Mouse (Mus musculus): ENCODE measurements around the gene Eif4enif1. TPM values are rescaled to one million over a fixed set of nuclear protein-coding genes. Genes with fewer than 3 reads are reported as not detected.

Gene Eif4enif1
- 40.2 TPM for polyA plus RNA-seq (2014; fragmentation: Illumina TruSeq; extraction: RNeasy Lipid Tissue Mini Kit (QIAGEN cat#74804); ENCODE audit: low read depth, low replicate concordance)

DNA sequence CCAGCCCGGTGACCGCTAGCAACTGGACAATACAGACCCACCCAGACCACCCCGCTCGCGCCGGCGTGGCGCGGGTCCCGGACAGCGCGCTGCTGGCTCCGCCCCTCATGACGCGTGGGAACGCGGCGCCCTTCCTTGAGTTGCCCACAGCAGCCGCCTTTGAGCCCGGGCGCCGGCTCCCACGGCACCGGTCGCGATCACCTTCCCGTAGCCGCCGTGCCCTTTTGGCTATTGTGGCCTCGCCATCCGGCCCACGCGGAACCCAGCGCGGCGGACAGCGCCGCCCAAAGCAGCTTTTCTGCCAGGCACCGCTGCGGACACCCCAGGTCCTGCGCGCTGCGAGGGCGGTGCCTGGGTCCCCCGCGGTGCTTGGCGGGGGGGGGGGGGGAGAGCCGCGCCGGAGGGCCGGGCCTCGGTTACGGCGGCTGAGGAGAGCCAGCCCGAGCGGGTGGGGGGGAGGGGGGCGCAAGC, at the start of gene Eif4enif1:
Eif4enif1 (plus strand) TSS at position 162 of the 471 bp plus-strand sequence.

DNA sequence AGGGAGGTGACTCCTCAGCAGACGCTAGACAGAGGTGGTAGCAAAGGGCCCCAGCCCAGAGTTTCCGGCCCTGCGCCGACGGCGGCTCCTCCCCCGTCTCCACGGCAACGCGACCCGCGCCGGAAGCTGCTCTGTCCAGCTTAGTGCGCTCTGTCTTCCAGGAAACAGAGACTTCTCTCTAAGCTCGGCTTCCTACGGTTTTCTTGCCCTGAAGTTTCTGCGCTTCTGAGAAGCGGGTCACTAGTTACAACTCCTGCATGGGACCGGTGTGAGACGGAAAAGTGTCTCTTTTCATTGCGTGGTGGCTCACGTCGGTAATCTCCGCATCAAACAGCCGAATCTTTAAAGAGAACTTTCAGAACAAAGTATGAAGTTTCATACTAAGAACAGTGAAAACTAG, 8.8 kb upstream of the Eif4enif1 start, which contains the start of gene Sfi1:
Sfi1 (minus strand) TSS at position 101 of the 400 bp plus-strand sequence.

GRCm38 (mm10) chr11:3266079-3266685, 64.0 kb downstream of the Eif4enif1 start, which contains the start of gene Drg1:
Gene Drg1, minus strand, starts transcription at chr11:3266415.

DNA sequence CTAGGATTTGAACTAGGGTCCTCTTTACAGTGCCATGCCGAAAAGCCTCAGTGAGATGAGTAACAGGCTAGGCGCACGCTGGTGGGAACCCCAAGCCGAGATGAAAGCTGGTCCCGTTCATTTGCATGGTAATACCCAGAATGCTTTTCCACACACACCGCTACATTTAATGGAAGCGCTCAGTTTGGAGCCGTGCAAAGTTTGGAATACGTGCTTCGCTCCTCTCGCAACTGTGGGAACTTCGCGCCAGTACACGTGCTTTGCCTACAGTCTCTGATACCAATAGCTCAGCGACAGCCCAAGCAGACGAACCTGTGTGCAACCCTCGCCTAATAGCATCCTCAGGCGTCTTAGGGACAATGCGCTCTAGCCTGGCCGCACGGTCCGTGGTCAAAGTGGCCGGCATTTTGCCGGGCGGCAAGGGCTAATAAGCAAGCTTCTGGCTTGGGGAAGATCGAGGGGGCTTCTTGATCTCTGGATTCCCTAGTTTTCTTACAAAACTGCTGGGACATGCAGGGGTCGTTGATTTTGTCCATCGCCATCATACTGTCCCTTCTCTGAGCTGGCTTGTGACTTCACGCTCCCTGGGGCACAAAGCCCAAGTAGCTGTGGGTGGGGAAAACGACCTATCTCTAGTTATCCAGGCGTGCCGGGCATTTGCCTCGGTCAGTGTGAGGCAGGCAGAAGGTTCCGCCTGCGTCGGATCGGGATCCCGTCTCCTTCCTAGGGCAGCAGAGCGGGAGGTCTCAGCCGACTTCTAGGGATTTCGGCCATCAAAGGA, 86.5 kb downstream of the Eif4enif1 start, which contains the start of gene Patz1:
Patz1 (plus strand) TSS at position 354 of the 781 bp plus-strand sequence.

Other genes starting within 250 kb of the Eif4enif1 start
- 8.3 TPM for gene Sfi1, start 8.9 kb upstream of the Eif4enif1 start, polyA plus RNA-seq (2014; fragmentation: Illumina TruSeq; extraction: RNeasy Lipid Tissue Mini Kit (QIAGEN cat#74804); ENCODE audit: low read depth, low replicate concordance)
- gene Drg1, start 64.0 kb downstream of the Eif4enif1 start, polyA plus RNA-seq (2014; fragmentation: Illumina TruSeq; extraction: RNeasy Lipid Tissue Mini Kit (QIAGEN cat#74804); ENCODE audit: low read depth, low replicate concordance) = 58.2 TPM
- 17.8 TPM for gene Patz1, start 86.5 kb downstream of the Eif4enif1 start, polyA plus RNA-seq (2014; fragmentation: Illumina TruSeq; extraction: RNeasy Lipid Tissue Mini Kit (QIAGEN cat#74804); ENCODE audit: low read depth, low replicate concordance)
- gene Pik3ip1, start 128.0 kb downstream of the Eif4enif1 start, polyA plus RNA-seq (2014; fragmentation: Illumina TruSeq; extraction: RNeasy Lipid Tissue Mini Kit (QIAGEN cat#74804); ENCODE audit: low read depth, low replicate concordance) = 31.3 TPM
- gene Limk2, start 206.8 kb downstream of the Eif4enif1 start, polyA plus RNA-seq (2014; fragmentation: Illumina TruSeq; extraction: RNeasy Lipid Tissue Mini Kit (QIAGEN cat#74804); ENCODE audit: low read depth, low replicate concordance) = 24.7 TPM
- gene Rnf185, start 250.0 kb downstream of the Eif4enif1 start, polyA plus RNA-seq (2014; fragmentation: Illumina TruSeq; extraction: RNeasy Lipid Tissue Mini Kit (QIAGEN cat#74804); ENCODE audit: low read depth, low replicate concordance) = 21.7 TPM